Comparison of ENCODE assay signal across 24 mouse cellular contexts in genomic region chr6:12080423-12080822, GRCm38 (mm10).
DNase-seq lines count a peak whose midpoint lies in the region; ATAC-seq lines count a peak whose summit lies in the region.
"Had no signal": no experiment of that assay in that cellular context is flagged by ENCODE, and none has a peak within 500 bp of the region (broad histone marks: within the 10 kb centered on the region; RNA-seq: fewer than 3 reads in every experiment).

No protein-coding gene starts in this region.

- no peak overlapping the region for H3K9ac ChIP-seq in neural tube, embryonic 11.5 days (ENCODE audit: low read length)
- no peak overlapping the region for H3K9ac ChIP-seq in neural tube, embryonic 15.5 days (replicated peaks)
- no peak overlapping the region for H3K9ac ChIP-seq in midbrain, embryonic 13.5 days (replicated peaks)
- H3K9ac ChIP-seq: embryonic facial prominence, embryonic 15.5 days; hindbrain, embryonic 12.5 days; intestine, embryonic 15.5 days had no signal

- no peaks in the 10 kb centered on the region for H3K4me1 ChIP-seq in neural tube, embryonic 11.5 days (ENCODE audit: control insufficient read depth, insufficient read depth, low read length)
- no peaks in the 10 kb centered on the region for H3K4me1 ChIP-seq in neural tube, embryonic 15.5 days
- 0 out of 2 replicates have a peak, but pooled peaks cover 2% of the 10 kb centered on the region for H3K4me1 ChIP-seq in midbrain, embryonic 13.5 days (replicated peaks)
- H3K4me1 ChIP-seq: embryonic facial prominence, embryonic 15.5 days; forebrain, embryonic 10.5 days; heart, embryonic 10.5 days; intestine, embryonic 15.5 days had no signal

- H3K4me2 ChIP-seq in neural tube, embryonic 11.5 days (ENCODE audit: low read depth), result no peak overlapping the region
- H3K4me2 ChIP-seq in neural tube, embryonic 15.5 days, result no peak overlapping the region
- no peak overlapping the region for H3K4me2 ChIP-seq in midbrain, embryonic 13.5 days (replicated peaks)
- H3K4me2 ChIP-seq: embryonic facial prominence, embryonic 15.5 days; hindbrain, embryonic 12.5 days; intestine, embryonic 15.5 days had no signal

- no peak overlapping the region for H3K4me3 ChIP-seq in neural tube, embryonic 11.5 days (ENCODE audit: low read depth, low read length)
- H3K4me3 ChIP-seq in neural tube, embryonic 15.5 days (replicated peaks), result no peak overlapping the region
- no peak overlapping the region for H3K4me3 ChIP-seq in midbrain, embryonic 13.5 days (replicated peaks)
- H3K4me3 ChIP-seq: embryonic facial prominence, embryonic 15.5 days; erythroblast, embryonic 14.5 days; forebrain, embryonic 10.5 days; heart, embryonic 10.5 days; hindbrain, embryonic 12.5 days; intestine, embryonic 15.5 days had no signal

- H3K36me3 ChIP-seq in neural tube, embryonic 11.5 days (ENCODE audit: control insufficient read depth, insufficient read depth, low read length), result no peaks in the 10 kb centered on the region
- no peaks in the 10 kb centered on the region for H3K36me3 ChIP-seq in neural tube, embryonic 15.5 days
- peaks cover 21% of the 10 kb centered on the region for H3K36me3 ChIP-seq in midbrain, embryonic 13.5 days
- H3K36me3 ChIP-seq: intestine, embryonic 15.5 days had no signal

- no peaks in the 10 kb centered on the region for H3K27me3 ChIP-seq in neural tube, embryonic 11.5 days (ENCODE audit: control insufficient read depth, insufficient read depth, low read length)
- no peaks in the 10 kb centered on the region for H3K27me3 ChIP-seq in neural tube, embryonic 15.5 days (replicated peaks)
- H3K27me3 ChIP-seq in midbrain, embryonic 13.5 days, result no peaks in the 10 kb centered on the region
- H3K27me3 ChIP-seq: embryonic facial prominence, embryonic 15.5 days; hindbrain, embryonic 12.5 days; intestine, embryonic 15.5 days had no signal

- H3K9me3 ChIP-seq in neural tube, embryonic 11.5 days (ENCODE audit: control insufficient read depth, low read length), result no peaks in the 10 kb centered on the region
- no peaks in the 10 kb centered on the region for H3K9me3 ChIP-seq in neural tube, embryonic 15.5 days (replicated peaks)
- no peaks in the 10 kb centered on the region for H3K9me3 ChIP-seq in midbrain, embryonic 13.5 days
- H3K9me3 ChIP-seq: embryonic facial prominence, embryonic 15.5 days; forebrain, embryonic 10.5 days; heart, embryonic 10.5 days; hindbrain, embryonic 12.5 days; intestine, embryonic 15.5 days had no signal

- no peak for DNase-seq in neural tube, embryonic 11.5 days (ENCODE audit: low spot score)
- DNase-seq in induced T-regulatory cell, adult 2 months (ENCODE audit: low read depth), result peak; percentile 65
- DNase-seq in mesoderm, embryonic 11.5 days (ENCODE audit: low read depth, low spot score), result peak; percentile 18
- no peak for DNase-seq in spleen, postnatal 36 days (ENCODE audit: low spot score in 2 of 2)
- no peak for DNase-seq in spleen, postnatal 10 days (ENCODE audit: low spot score in 2 of 2)
- DNase-seq: adrenal gland, adult 2 months; adrenal gland, postnatal 25 days; cerebellum, adult 2 months; cerebellum, postnatal 10 days; embryo, embryonic 11 days; gastrocnemius, postnatal 10 days; heart, adult 18-20 months; heart, postnatal 10 days; heart, postnatal 4 days had no signal

- no peak overlapping the region for H3K27ac ChIP-seq in neural tube, embryonic 11.5 days (ENCODE audit: low read depth, low read length)
- no peak overlapping the region for H3K27ac ChIP-seq in neural tube, embryonic 15.5 days (replicated peaks)
- no peak overlapping the region for H3K27ac ChIP-seq in midbrain, embryonic 13.5 days
- H3K27ac ChIP-seq: embryonic facial prominence, embryonic 15.5 days; forebrain, embryonic 10.5 days; heart, embryonic 10.5 days; hindbrain, embryonic 12.5 days; intestine, embryonic 15.5 days had no signal

- ATAC-seq in neural tube, embryonic 11.5 days (ENCODE audit: insufficient read depth, low FRiP score, low TSS enrichment), result 0 out of 2 replicates have a peak, but pooled peaks have one; percentile 50
- ATAC-seq in neural tube, embryonic 15.5 days (ENCODE audit: low FRiP score), result no peak
- ATAC-seq in midbrain, embryonic 13.5 days, result no peak
- ATAC-seq: forebrain, embryonic 14.5 days; hindbrain, embryonic 16.5 days; intestine, embryonic 15.5 days had no signal

- 69% methylated on average over 5 of the region's 5 CpGs for WGBS in neural tube, embryonic 11.5 days
- 56% methylated on average over 5 of the region's 5 CpGs for WGBS in neural tube, embryonic 15.5 days
- WGBS in midbrain, embryonic 13.5 days, result 86% methylated on average over 5 of the region's 5 CpGs

Comparison
In these comparisons a context has a peak if more than half of its experiments do, and no peak if none do; other contexts are left out.
1. DNase-seq: peak in induced T-regulatory cell, adult 2 months (single experiment) and mesoderm, embryonic 11.5 days (single experiment); none in neural tube, embryonic 11.5 days (single experiment), spleen, postnatal 36 days (0 of 2) and spleen, postnatal 10 days (0 of 2).